Mouse (Mus musculus): ENCODE data around the gene Kcnk3.

DNA sequence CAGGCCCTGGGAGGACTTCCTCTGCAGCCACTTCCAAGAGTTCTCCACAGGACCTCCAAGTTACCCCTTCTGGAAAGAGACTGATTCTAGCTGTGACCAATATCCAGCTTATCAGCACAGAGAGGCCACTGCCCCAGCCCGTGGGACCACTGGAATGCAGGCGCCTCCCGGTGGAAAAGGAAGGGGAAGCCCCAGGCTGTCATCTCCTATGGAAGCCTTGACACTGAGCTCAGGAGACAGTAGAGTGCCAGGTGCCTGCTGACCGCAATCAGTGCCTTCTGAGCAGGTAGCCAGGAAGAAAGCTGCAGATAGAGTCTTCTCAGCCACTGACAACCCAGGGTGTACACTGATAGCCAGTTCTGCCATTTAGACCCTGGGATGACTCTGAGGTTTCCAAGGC, 13.4 kb downstream of the Kcnk3 start:
- TF ChIP-seq TAL1 (IDR thresholded peaks at IDR 0.05; ENCODE audit: low read length), result no peak
- no peak for TF ChIP-seq GATA1 (IDR thresholded peaks at IDR 0.05; ENCODE audit: low read length)
